Mouse (Mus musculus): ENCODE data around the gene Kmt2d. TPM values are rescaled to one million over a fixed set of nuclear protein-coding genes. Genes with fewer than 3 reads are reported as not detected.

The Kmt2d gene
- polyA plus RNA-seq, 1 experiment from 2014 or later: 14.7 TPM

DNA sequence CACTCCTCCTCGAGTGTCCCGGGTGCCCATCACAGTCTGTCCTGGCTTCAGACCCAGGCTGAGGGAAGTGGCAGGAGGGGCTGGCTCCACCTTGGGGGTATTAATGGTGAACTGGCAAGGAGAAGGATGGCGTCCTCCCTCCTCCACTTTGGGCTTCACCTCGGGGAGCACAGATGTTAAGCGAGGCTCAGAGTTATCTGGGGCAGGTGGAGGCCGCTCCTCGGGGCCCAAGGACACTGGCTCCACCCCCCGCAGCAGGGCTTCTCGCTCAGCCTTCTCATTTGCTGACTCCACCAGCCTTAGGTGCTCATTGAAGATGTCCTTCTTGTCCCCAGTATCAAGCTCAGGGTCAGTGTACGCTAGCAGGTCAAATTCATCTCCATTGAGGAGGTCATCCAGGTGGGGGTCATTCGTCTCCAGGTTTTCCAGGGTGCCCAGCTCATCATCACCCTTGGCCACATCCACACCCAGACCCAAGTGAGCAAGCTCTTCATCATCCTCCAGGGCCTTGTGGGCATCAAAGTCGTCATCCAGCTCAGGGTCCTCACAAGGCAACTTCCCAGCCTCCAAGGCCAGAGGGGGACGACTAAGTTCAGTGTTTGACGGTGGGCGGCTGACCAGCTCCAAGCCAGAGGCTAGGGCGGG is 20.9 kb downstream of the Kmt2d start:
- no peaks in the 10 kb centered on the region for H3K4me1 ChIP-seq
- no peak overlapping the region for H3K4me3 ChIP-seq
- H3K27me3 ChIP-seq: no peaks in the 10 kb centered on the region
- ATAC-seq (ENCODE audit: low FRiP score, low read depth): no peak; the same call in 1 of the 2 replicates
- 89% methylated on average over 16 of the region's 16 CpGs for WGBS
- H3K27ac ChIP-seq: no peak overlapping the region
- H3K9me3 ChIP-seq: no peaks in the 10 kb centered on the region
- peaks cover 100% of the 10 kb centered on the region for H3K36me3 ChIP-seq
- H3K4me2 ChIP-seq (replicated peaks): no peak overlapping the region
- no peak overlapping the region for H3K9ac ChIP-seq

- WGBS: 93% methylated on average over 11 of the region's 11 CpGs
- Histone ChIP-seq H3K9me3 (no peaks in the 10 kb centered on the region), H3K27ac (no peak overlapping the region), H3K9ac (no peak overlapping the region), H3K4me1 (no peaks in the 10 kb centered on the region), H3K4me3 (no peak overlapping the region), H3K27me3 (no peaks in the 10 kb centered on the region), H3K4me2 (replicated peaks) (no peak overlapping the region), H3K36me3 (peaks cover 100% of the 10 kb centered on the region)
- no peak for ATAC-seq (ENCODE audit: low FRiP score, low read depth)
These were observed 21.8 kb downstream of the Kmt2d start for GRCm38 (mm10) chr15:98849165-98849564.

DNA sequence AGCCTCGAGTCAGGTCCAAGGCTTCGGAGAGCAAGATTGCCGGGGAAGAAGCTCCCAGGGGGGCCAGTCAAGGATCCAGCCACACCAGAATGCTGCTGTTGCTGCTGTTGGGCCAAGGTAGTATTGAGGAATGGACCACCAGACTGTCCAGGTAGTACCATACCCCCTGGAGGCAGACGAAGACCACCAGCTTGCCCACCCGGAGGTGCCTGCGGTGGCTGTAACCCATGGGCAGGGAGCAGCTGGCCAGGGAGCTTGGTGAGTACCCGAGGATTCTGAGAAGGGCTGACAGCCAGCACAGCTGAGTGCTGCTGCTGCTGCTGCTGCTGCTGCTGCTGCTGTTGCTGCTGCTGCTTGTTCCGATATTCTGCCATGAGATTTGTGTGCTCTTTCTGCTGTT is 24.9 kb downstream of the Kmt2d start:
- Histone ChIP-seq H3K4me3 (no peak overlapping the region), H3K27ac (no peak overlapping the region), H3K4me1 (no peaks in the 10 kb centered on the region), H3K36me3 (peaks cover 100% of the 10 kb centered on the region), H3K9me3 (no peaks in the 10 kb centered on the region), H3K9ac (no peak overlapping the region), H3K27me3 (no peaks in the 10 kb centered on the region), H3K4me2 (replicated peaks) (no peak overlapping the region)
- 91% methylated on average over 8 of the region's 8 CpGs for WGBS
- ATAC-seq (ENCODE audit: low FRiP score, low read depth): no peak

GRCm38 (mm10) chr15:98845149-98845548 is 25.9 kb downstream of the Kmt2d start:
- Histone ChIP-seq H3K36me3 (peaks cover 100% of the 10 kb centered on the region), H3K9ac (no peak overlapping the region), H3K4me1 (no peaks in the 10 kb centered on the region), H3K27me3 (no peaks in the 10 kb centered on the region), H3K4me2 (replicated peaks) (no peak overlapping the region), H3K27ac (no peak overlapping the region), H3K9me3 (no peaks in the 10 kb centered on the region), H3K4me3 (no peak overlapping the region)
- no peak for ATAC-seq (ENCODE audit: low FRiP score, low read depth)
- WGBS: 88% methylated on average over 2 of the region's 2 CpGs

GRCm38 (mm10) chr15:98843595-98844223 is 27.3 kb downstream of the Kmt2d start:
- Histone ChIP-seq H3K27ac (no peak overlapping the region), H3K36me3 (peaks cover 100% of the 10 kb centered on the region), H3K27me3 (no peaks in the 10 kb centered on the region), H3K4me2 (replicated peaks) (no peak overlapping the region), H3K4me3 (no peak overlapping the region), H3K9me3 (no peaks in the 10 kb centered on the region), H3K9ac (no peak overlapping the region), H3K4me1 (no peaks in the 10 kb centered on the region)
- WGBS: 88% methylated on average over 11 of the region's 11 CpGs
- no peak for ATAC-seq (ENCODE audit: low FRiP score, low read depth)

GRCm38 (mm10) chr15:98839671-98840585 is 31.1 kb downstream of the Kmt2d start:
- no peaks in the 10 kb centered on the region for H3K27me3 ChIP-seq
- WGBS: 94% methylated on average over 30 of the region's 30 CpGs
- no peak overlapping the region for H3K27ac ChIP-seq
- peaks cover 100% of the 10 kb centered on the region for H3K36me3 ChIP-seq
- no peak for ATAC-seq (ENCODE audit: low FRiP score, low read depth)
- no peaks in the 10 kb centered on the region for H3K4me1 ChIP-seq
- H3K4me2 ChIP-seq (replicated peaks): no peak overlapping the region
- no peak overlapping the region for H3K9ac ChIP-seq
- no peak overlapping the region for H3K4me3 ChIP-seq
- H3K9me3 ChIP-seq: no peaks in the 10 kb centered on the region

GRCm38 (mm10) chr15:98839161-98839560 is 31.8 kb downstream of the Kmt2d start:
- WGBS: 98% methylated on average over 14 of the region's 14 CpGs
- Histone ChIP-seq H3K9ac (no peak overlapping the region), H3K4me1 (no peaks in the 10 kb centered on the region), H3K36me3 (peaks cover 100% of the 10 kb centered on the region), H3K4me3 (no peak overlapping the region), H3K4me2 (replicated peaks) (no peak overlapping the region), H3K27ac (no peak overlapping the region), H3K27me3 (no peaks in the 10 kb centered on the region), H3K9me3 (no peaks in the 10 kb centered on the region)
- no peak for ATAC-seq (ENCODE audit: low FRiP score, low read depth)

- H3K36me3 ChIP-seq: peaks cover 98% of the 10 kb centered on the region
- H3K9me3 ChIP-seq: no peaks in the 10 kb centered on the region
- no peak for ATAC-seq (ENCODE audit: low FRiP score, low read depth)
- no peak overlapping the region for H3K4me3 ChIP-seq
- no peaks in the 10 kb centered on the region for H3K27me3 ChIP-seq
- no peaks in the 10 kb centered on the region for H3K4me1 ChIP-seq
- no peak overlapping the region for H3K4me2 ChIP-seq (replicated peaks)
- WGBS: 78% methylated on average over 4 of the region's 4 CpGs
- H3K9ac ChIP-seq: no peak overlapping the region
- no peak overlapping the region for H3K27ac ChIP-seq
These were observed 33.3 kb downstream of the Kmt2d start for GRCm38 (mm10) chr15:98837743-98838103.

- H3K9ac ChIP-seq: no peak overlapping the region
- no peak overlapping the region for H3K4me2 ChIP-seq (replicated peaks)
- ATAC-seq (ENCODE audit: low FRiP score, low read depth): no peak
- H3K4me3 ChIP-seq: no peak overlapping the region
- H3K4me1 ChIP-seq: peaks cover under 1% of the 10 kb centered on the region; the same call in 1 of the 2 replicates
- H3K27ac ChIP-seq: no peak overlapping the region
- H3K36me3 ChIP-seq: peaks cover 92% of the 10 kb centered on the region
- 92% methylated on average over 21 of the region's 21 CpGs for WGBS
- H3K9me3 ChIP-seq: no peaks in the 10 kb centered on the region
- H3K27me3 ChIP-seq: no peaks in the 10 kb centered on the region
These were observed 33.8 kb downstream of the Kmt2d start for GRCm38 (mm10) chr15:98837006-98837742.

GRCm38 (mm10) chr15:98835291-98835690 is 35.7 kb downstream of the Kmt2d start:
- Histone ChIP-seq H3K9ac (no peak overlapping the region; the same call in 1 of the 2 replicates), H3K36me3 (peaks cover 74% of the 10 kb centered on the region), H3K27ac (no peak overlapping the region), H3K4me1 (peaks cover 7% of the 10 kb centered on the region; the same call in 1 of the 2 replicates), H3K4me3 (no peak overlapping the region), H3K9me3 (no peaks in the 10 kb centered on the region), H3K4me2 (replicated peaks) (no peak overlapping the region), H3K27me3 (no peaks in the 10 kb centered on the region)
- ATAC-seq (ENCODE audit: low FRiP score, low read depth): no peak
- 94% methylated on average over 14 of the region's 14 CpGs for WGBS

DNA sequence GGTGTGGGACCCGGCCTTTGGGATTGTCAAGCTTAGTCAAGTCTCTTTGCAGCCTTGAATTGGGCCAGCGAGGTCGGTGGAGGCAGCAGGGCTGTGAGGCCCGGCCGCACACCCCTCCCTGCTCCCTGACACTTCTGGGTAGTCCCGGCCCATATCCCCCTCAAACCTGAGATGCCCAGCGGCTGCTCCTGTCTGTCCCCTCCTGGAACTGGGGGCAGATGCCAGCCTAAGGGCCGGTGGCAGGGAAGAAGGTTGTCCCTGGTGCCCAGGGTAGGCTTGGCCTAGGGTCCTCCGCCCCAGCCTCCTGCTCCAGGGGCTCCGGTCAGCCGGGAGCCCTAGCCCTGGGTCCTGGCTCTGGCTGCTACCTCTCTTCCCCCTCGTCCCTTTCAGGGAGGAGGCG is 36.9 kb downstream of the Kmt2d start:
- Histone ChIP-seq H3K4me2 (replicated peaks) (no peak overlapping the region), H3K27ac (no peak overlapping the region), H3K4me1 (peaks cover 18% of the 10 kb centered on the region), H3K36me3 (peaks cover 61% of the 10 kb centered on the region), H3K9ac (no peak overlapping the region), H3K4me3 (no peak overlapping the region), H3K27me3 (no peaks in the 10 kb centered on the region), H3K9me3 (no peaks in the 10 kb centered on the region)
- WGBS: 85% methylated on average over 13 of the region's 13 CpGs
- ATAC-seq (ENCODE audit: low FRiP score, low read depth): no peak

GRCm38 (mm10) chr15:98833281-98833680 is 37.7 kb downstream of the Kmt2d start:
- no peak overlapping the region for H3K27ac ChIP-seq
- H3K4me3 ChIP-seq: no peak overlapping the region
- no peak overlapping the region for H3K9ac ChIP-seq
- no peaks in the 10 kb centered on the region for H3K27me3 ChIP-seq
- H3K4me1 ChIP-seq: peaks cover 19% of the 10 kb centered on the region
- H3K36me3 ChIP-seq: peaks cover 53% of the 10 kb centered on the region
- no peak overlapping the region for H3K4me2 ChIP-seq (replicated peaks)
- 81% methylated on average over 11 of the region's 11 CpGs for WGBS
- H3K9me3 ChIP-seq: no peaks in the 10 kb centered on the region
- ATAC-seq (ENCODE audit: low FRiP score, low read depth): no peak

Measured in limb, embryonic 13.5 days (tissue).